Mouse (Mus musculus): Measurements from ENCODE around the gene Cap2. TPM values are rescaled to one million over a fixed set of nuclear protein-coding genes. Genes with fewer than 3 reads are reported as not detected.

The Cap2 gene
- total RNA-seq, 2 experiments from 2014 or later: 265 to 282 TPM

DNA sequence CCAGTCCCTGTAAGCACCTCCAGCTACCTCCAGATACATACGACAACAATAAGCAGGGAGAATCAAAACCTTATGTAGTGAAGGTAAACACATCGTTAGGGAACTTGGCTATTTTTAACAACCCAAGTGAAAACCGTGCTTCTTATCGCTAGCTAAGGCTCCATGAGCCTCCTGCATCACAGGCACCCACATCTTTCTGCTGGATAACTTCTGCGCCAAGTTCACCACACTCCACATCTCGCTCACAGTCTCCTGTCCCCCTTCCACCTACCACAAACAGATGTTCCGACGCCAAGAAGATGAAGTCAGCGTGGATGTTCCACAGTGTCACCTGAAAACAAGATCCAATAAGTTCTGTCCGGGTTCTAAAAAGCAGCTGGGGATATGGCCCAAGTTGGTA, 49.0 kb downstream of the Cap2 start:
- no peak for DNase-seq (ENCODE audit: low spot score in 2 of 2)

DNA sequence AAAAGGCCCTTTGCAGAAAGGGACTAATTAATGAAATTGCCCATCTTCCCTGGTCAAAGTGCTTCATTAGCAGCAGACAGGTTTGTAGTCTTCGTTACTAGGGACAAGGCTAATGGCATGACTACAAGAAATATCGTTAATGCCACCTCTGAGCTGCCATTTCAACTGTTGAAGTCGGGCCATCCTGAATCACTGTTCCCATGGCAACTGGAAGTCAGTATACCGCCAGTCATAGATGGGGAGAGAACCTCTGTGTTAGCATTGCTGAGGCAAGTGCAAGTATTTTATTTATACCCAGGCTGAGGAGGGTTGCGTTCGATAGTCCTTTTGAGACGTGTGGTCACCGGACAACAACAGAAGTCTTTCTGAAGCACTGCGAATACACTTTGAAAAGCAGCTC, 53.1 kb downstream of the Cap2 start:
- DNase-seq (ENCODE audit: low spot score in 2 of 2): no peak

DNA sequence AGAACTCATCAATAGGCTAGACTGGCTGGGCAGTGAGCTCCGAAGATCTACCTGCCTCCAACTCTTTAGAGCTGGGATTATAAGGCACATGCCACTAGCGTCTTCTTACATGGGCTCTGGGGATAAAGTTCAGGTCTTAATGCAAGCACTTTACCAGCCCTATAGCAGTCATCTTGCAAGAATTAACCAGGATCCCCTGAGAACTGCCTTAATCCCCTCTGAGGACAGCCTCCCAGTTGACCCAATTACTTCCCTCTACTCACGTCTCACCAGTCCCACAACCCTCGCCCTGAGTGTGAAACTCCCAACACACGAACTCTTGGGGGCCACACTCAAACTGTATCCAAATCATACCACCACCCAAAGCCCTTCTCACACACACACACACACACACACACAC, 64.3 kb downstream of the Cap2 start:
- no peak for DNase-seq (ENCODE audit: low spot score in 2 of 2)

DNA sequence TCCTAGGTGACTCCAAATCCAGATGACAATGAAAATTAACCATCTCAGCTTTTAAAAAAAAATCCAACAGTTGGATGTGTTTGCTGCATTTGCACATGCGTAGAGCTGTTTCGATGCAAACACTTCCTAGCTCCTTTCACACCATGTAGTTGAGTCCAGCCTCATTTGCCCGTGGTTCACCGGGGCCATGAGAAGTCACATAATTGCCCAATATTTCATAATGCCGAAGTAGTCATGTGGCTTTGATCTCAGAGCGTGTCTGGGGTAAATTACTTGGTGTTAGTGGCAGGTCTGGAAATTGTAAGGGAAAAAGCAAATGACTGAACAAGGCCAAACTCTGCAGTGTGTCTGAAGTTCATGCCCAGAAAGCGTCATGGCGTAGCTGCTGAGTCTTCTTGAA, 67.8 kb downstream of the Cap2 start:
- no peak for DNase-seq (ENCODE audit: low spot score in 2 of 2)

DNA sequence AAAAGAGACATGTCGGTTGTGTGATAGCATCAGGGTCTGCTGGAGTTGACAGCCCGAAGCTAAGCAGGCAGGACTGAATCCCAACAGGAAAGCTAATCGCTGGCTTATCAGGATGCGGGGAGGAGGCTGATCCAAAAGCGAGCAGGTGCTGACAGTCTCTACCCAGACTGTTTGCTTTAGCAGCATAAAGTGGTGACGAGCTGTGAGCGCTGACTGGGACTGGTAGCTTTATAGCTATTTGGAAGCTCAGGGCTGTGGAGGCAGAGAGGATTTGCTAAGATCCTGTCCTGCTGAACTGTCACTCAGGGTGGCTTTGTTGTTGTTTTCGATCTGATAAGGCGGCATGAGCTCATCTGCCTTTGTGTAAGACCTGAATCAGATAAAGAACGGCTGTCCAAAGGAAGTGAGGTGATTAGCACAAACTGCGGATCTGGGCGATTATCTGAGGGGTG, 69.5 kb downstream of the Cap2 start:
- DNase-seq (ENCODE audit: low spot score in 2 of 2): peak in 1 of 2 experiments; percentile 55

DNA sequence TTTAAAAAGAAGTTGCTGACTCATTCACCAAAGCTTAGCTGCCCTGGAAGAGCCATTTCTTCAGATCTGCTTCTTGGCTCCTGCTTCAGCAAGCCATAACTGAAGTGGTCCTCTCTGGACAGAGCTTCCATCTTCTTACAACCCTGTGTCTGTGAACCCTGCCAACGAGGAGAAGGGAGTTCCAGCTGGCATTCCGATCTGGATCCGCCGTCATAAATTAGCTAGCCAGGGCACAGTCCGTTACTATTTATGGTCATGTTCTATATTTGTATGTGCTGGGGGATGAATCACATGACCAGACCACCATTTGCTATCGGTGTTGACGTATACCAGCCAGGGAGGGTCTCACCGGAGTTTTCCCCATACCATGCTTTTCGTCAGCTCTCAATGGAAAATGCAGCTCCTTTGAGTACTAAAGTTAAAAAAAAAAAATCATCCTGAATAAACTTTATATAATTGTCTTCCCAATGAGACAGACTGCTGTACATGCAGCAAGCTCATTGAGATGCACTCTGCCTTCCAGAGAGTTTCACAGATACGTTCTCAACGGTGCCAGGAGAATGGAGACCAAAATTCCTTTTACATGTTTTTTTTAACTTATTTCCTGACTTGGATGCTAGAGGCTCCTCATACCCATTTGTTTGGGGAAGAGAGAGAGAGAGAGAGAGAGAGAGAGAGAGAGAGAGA, 70.5 kb downstream of the Cap2 start:
- peak in 1 of 2 experiments; percentile 46 for DNase-seq (ENCODE audit: low spot score in 2 of 2)

DNA sequence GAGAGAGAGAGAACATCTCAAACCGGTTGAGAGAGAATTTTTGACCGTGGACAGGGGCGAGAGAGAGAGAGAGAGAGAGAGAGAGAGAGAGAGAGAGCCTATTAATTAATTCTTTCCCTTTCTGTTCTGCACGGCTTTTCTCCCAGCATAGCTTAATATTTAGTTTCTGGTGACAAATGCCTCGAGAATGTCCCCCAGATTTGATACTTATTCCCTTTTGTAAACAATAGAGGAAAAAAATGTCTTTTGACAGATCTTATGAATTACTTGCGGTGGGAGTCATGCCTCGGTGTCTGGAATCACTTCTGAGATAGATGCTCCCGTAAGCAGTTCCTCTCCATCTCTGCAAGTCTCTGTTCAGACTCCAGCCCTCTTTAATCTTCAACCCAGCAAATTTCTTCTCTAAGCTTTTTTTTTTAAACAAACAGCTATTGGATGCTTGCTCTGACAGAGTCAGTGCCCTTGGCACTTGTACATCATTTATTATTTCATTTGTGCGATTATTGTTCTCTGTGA, 71.1 kb downstream of the Cap2 start:
- DNase-seq (ENCODE audit: low spot score in 2 of 2): no peak

DNA sequence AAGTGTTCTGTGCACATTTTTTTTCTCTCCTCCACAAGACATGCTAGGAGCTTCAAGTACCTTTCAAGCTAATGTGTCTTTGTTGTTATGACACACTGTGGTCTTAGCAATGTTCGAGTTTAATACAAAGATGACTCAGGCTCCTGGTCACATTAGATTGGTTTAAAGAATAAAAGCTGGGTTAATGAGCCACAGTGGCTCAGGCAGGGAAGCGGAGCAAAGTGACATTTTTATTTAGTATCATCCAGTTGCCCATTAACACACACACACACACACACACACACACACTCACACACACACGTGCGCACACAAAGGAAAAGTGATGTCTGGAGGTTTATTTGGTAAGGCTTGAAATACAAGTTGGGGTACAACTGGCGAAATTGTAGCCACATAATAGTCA, 72.6 kb downstream of the Cap2 start:
- no peak for DNase-seq (ENCODE audit: low spot score in 2 of 2)

DNA sequence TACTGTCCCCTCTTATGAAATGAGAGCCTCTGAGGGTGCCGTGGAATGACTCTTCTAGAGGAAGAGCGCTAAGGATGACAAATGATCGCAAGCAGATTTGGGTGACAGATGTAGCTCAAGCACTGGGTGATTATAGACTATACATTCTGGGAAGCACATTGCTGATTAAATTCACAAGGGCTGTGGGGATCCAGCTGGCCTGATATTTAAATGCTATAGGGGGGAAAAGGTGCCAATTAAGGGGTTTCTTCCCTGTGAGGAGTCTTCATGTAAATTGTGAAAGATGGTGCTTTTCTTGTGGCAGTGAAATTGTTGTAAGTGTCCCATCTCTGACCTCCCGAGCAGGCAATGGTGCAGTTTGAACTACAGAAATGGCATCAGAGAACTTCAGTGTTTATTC, 73.1 kb downstream of the Cap2 start:
- no peak for DNase-seq (ENCODE audit: low spot score in 2 of 2)

DNA sequence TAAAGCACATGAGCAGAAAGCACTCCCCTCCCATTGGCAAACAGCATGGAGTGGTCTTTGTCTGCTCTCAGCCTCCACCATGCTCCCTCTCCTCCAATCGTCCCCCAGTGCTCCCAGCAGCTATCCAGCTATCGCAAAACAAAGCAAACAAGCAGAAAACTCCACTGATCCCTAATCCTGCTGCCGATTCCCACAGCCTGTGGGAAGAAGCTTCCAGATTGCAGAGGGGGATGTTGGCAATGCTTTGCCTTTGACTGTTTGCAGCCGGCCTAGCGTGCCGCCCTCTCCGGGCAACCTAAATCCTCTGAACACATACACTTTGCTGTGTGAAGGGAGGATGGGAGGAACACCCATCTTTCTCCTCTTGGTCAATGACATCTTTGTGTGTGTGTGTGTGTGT, 83.2 kb downstream of the Cap2 start:
- no peak for DNase-seq (ENCODE audit: low spot score in 2 of 2)

DNA sequence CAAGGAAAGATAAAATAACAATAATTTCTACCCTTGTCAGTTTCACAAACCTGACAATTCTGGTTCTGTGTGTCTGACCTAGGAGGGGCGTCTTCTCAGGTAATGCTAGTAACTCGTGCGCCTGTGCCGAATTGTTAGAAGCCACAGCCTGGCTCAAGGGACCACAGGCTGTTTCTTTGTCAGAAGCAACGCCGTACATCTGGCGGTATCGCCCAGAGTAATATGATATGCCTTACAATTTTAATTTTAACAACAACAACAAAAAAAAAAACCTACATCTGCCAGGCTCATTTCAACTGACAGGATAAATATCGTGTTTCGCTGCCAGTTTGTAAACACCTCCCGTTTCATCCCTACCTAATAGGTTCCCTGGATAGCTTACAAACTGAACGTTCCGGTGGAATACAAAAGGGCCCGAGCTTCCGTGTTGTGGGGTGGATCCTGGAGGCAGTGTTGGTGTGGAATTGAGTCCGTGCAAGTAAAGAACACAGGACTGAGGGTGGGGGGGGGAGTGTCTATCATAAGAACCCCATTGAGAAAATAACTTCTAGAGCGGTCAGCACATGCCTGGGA, 86.2 kb downstream of the Cap2 start:
- DNase-seq (ENCODE audit: low spot score in 2 of 2): no peak

DNA sequence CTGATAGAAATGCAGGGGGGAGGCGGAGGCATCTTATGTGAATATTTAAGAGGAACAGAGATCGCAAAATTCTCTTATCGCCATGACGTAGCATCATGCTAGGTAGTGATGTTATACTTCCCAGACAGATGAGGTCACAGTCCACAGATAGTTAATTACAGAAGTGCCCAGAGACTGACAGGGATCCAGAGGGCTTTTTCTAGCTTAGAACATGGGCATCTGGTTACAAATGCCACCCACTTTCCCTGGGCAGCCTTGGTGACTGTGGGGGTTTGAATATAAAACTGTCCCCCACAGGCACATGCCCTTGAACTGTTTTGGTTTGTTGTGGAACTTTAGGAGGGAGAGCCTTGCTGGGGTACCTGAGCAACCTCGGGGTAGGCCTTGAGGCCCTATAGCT, 87.0 kb downstream of the Cap2 start:
- no peak for DNase-seq (ENCODE audit: low spot score in 2 of 2)

DNA sequence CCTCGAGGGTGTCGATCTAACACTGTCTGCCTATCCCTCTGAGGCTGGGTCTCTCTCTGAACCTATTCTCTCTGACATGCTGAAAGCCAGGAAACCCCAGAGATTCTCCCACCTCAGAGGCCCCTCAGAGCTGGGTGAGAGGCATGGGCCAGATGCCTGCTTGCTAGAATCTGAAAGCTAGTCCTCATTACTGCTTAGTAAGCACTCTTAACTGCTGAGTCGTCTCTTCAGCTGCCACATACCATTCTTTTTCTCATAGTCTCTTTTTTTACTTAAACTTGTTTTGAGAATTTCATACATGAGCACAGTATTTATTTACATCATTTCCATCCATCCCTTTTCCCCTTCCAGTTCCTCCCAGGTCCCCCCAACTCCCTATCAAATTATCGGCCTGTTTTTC, 89.2 kb downstream of the Cap2 start:
- DNase-seq (ENCODE audit: low spot score in 2 of 2): no peak

DNA sequence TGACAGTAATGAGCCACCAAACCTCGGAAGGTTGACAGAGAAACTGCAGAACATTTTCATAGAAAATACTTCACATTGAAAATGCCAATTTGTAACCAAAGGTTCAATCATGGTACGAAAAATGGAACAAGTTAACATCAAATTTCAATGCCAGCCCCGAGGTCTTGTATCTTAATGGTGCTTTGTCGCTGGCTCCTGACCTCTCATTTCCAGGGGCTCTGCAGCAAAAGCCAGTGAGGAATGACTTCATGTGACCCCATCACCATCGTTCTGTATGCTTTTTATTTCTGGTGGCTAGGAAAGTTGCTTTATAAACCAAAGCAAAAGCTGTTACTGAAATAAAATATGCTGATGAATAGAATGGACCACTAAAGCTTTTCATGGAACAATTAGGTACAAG, 99.0 kb downstream of the Cap2 start:
- DNase-seq (ENCODE audit: low spot score in 2 of 2): no peak

DNA sequence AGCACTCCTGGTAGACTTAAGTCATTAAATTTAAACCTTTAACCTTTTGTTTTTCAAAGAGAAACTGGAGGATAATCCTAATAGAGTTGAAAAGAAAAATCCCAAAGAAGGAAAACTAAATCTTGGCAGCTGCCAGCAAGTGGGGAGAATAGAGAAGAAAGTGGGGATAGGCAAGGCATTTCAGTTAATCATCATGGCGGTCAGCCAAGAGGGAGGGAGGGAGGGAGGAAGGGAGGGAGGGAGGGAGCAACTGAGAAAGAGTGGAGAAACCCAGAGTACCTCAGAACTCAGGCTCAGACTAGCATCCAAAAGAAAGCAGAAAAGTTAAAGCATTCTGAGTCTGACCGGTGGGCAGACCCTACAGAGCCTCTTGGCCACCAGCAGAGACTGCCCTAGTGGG, 99.7 kb downstream of the Cap2 start:
- DNase-seq (ENCODE audit: low spot score in 2 of 2): no peak

DNA sequence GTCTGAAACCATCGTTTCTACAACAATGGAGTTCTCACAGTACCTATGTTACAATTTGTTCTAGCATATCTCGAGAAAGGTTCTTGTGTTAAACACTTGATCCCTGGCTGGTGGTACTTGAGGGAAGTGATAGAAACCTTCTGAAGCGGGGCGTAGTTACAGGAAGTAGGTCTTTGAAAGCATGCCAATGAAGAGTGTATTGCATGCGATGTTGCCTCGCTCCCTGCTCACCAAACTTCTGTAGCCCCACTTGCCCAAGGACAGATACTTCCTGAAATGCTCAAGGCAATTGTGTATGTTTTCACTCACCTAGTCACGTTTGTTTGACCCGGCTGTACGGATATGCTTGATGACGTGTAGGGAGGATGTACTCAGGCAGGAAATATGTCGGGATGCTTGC, 101.0 kb downstream of the Cap2 start:
- DNase-seq (ENCODE audit: low spot score in 2 of 2): no peak

DNA sequence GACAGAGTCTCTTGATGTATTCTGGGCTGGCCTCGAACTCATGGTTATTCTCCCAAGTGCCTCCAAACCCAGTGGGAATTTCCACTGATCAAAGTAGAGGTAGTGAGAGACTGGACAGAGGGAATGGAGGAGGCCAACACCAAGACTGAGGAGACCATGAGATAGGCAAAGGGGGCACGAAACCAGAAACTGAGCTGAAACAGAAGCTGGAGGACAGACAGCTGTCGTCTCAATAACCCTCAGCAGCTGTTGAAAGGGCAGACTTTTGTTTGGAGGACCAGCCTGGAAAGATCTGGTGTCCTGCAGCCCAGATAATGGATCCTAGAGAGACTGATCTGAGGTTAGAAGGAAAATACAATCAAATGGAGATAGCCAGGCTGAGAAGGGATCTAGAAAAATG, 109.4 kb downstream of the Cap2 start:
- no peak for DNase-seq (ENCODE audit: low spot score in 2 of 2)

DNA sequence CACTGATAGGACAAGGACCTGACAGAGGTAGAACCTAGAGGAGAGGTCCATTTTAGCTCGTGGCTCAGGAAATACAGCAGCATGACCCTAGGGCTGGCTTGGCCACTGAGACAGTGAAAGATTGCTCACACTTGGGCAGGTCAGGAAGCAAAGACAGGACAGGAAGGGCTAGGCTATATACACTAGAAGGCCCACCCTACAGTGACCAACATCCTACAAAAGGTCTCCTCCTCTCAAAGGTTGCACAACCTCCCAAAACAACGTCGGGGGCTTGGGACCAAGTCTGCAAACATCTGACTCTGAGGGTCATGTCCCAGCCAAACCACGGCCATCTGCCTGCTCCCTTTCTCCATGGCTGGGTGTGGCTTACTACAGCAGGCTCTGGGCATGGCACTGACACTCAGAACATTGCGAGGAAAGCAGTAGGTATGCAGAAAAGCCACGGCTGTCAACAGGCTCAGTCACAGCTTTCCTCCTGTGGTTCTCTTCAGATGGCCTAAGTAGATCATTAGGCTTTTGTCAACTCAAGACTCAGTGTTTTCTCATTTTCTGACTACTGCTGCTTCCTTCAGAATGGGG, 112.1 kb downstream of the Cap2 start:
- no peak for DNase-seq (ENCODE audit: low spot score in 2 of 2)

DNA sequence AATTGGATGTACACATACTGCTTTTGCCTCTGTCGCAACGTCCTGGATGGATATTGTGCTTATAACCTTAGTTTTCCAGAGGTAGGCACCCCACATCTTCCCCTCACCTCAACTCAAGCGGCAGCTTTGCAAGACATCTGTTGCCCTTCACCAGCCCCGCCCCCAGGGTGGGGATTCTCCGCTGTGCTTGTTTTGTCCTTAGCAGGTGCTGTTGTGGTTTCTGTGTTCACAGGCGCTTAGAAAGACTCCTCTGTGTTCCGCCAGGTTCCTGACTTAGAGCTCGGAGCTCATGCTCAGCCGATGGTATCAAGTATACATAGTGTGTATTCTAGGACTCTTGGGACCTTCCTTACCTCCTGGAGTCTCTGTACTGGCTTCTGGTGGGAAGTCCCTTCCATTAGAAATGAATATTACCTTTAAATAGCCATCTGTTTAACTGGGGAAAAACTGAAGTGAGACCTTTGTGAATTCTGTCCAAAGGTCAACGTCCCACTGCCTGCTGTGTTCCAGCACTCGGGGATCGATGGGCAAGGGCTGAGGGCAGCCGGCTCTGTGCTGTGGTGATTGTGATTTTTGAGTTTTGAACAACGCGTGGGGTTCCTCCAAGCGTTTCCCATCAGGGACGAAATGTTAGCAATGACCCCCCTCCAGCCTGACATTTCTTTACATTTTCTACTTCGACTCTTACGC, 115.2 kb downstream of the Cap2 start:
- DNase-seq (ENCODE audit: low spot score in 2 of 2): no peak

DNA sequence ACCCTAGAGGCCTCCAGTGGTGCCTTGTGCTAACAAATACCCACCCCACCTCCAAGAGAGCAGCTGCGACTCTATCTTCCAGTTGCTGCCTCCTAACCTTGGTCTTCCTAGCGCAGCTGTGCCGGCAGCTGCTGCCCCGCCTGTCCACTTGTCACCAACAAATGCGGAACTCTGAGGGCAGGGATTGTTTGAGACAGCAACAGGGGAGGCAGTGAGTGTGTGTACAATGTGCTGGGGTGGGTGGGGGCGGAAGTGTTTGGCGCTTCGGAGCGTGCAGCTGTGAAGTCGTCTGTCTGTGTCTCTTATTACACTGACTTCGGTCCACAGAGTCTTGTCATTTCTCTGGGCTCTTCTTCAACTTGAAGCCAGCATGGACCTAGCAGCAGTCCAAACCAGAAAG, 118.0 kb downstream of the Cap2 start:
- DNase-seq (ENCODE audit: low spot score in 2 of 2): peak in 1 of 2 experiments; percentile 31

DNA sequence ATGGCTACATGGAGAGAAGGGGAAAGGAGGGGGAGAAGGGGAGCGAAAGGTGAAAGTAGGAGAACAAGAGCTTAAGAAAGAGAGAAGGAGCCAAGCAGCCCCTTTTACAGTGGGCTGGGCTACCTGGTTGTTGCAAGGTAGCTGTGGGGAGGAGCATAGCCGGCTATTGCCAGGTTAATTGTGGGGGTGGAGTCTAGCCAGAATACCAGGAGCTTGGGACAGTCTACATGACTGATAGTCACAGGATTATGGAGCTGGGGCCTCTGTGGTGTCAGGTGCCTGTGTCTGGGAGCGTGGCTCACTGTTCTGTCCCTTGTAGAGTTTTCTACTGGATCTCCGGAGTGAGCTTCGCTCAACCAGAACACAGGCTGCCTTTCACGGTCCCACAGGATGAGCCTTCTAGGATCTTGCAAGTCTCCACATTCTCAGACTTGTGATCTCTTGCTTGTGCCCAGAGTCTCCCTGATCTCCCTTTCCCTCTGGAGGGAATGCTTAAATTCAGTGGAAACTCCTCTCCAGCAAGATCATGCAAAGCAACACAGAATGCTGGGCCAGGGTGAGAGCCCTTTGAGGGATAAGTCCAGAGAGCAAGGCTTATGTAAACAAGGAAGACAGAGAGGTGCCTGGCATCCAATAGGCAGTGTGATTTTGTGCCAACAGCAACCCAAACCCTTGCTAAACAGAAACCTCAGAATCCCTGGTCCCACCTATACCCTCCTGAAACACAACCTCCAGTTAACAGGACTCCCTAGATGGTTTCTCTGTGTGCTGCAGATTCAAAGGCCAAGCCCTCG, 119.5 kb downstream of the Cap2 start:
- no peak for DNase-seq (ENCODE audit: low spot score in 2 of 2)
